Mouse (Mus musculus) gastrocnemius, adult 2 months (tissue): ENCODE results near the gene Kyat1. TPM values are rescaled to one million over a fixed set of nuclear protein-coding genes. Genes with fewer than 3 reads are reported as not detected.
"Not testable (repeated sequence)": the region's sequence is repeated elsewhere in the genome, so short reads cannot be mapped to it uniquely, and the experiment has no call there.

ENCODE experiments used
- DNase-seq: peaks from one replicate; pipeline ENCODE4 v3.0.0; 2022
- H3K27ac ChIP-seq: fragments of 200-600 bp; 2 replicates; pipeline ENCODE4 v1.8.1; 2022; ENCODE audit warnings: mild to moderate bottlenecking
- H3K4me3 ChIP-seq: fragments of 200-600 bp; 2 replicates; pipeline ENCODE4 v1.8.1; 2022; ENCODE audit warnings: mild to moderate bottlenecking, moderate library complexity
- CTCF ChIP-seq: fragments of 200-600 bp; IDR thresholded peaks from 2 replicates; pipeline ENCODE4 v1.8.1; 2022; ENCODE audit warnings: antibody characterized with exemption, mild to moderate bottlenecking, moderate library complexity
- intact Hi-C: fragments of 180-260 bp; cut with DNase I; formaldehyde crosslinking; loops from one replicate; pipeline ENCODE4 v1.15.1; 2025
- total RNA-seq, 2 experiments: library from RNA; stranded (reverse); gene quantifications; 2 replicates each; pipeline ENCODE4 v1.2.3; 2021

Gene Kyat1
- total RNA-seq, 2 experiments from 2014 or later: 23.4 to 30.3 TPM

DNA sequence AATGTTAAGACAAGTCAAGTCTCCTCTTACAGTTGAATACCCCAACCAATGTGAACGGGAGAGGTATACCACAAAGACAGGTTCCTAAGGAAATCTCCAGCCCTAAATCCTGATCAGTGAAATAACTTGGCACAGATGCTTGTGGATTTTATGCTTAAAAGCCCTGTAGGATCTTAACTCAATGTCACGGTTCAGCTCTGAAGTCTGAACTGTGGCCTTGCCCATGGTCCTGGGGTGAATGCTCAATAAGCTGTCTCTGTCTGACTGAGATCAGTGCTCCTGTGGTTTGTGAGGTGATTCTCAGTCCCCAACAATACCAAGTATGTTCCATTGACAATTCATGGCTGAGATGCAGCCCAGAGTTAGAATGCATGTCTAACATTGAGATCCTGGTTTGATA is 23.2 kb downstream of the Kyat1 start:
- H3K27ac ChIP-seq: no peak overlapping the region
- TF ChIP-seq CTCF: no peak
- H3K4me3 ChIP-seq: no peak overlapping the region
- no peak for DNase-seq
- intact Hi-C loops: no loop called here

DNA sequence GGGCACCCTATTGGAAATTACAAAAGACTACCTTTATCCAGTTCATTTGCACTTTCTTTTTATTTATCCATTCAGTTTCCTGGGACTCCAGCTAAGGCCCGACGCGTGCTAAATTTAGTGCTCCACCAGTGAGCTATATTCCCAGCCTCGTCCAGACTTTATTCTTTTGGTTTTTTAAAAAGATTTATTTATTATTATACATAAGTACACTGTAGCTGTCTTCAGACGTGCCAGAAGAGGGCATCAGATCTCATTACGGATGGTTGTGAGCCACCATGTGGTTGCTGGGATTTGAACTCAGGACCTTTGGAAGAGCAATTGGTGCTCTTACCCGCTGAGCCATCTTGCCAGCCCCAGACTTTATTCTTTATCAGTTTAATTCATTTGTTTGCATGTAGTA is 26.9 kb downstream of the Kyat1 start:
- peak overlapping the region; percentile 87 for H3K4me3 ChIP-seq
- not testable (repeated sequence) for H3K27ac ChIP-seq, DNase-seq
- peak; percentile 29 for TF ChIP-seq CTCF
- intact Hi-C loops: loop anchor here (1.0 to 2.0 kb wide), 3 partner anchors 26 to 92 kb away; partner anchors contain the start of genes Kyat1 and Lrrc8a

DNA sequence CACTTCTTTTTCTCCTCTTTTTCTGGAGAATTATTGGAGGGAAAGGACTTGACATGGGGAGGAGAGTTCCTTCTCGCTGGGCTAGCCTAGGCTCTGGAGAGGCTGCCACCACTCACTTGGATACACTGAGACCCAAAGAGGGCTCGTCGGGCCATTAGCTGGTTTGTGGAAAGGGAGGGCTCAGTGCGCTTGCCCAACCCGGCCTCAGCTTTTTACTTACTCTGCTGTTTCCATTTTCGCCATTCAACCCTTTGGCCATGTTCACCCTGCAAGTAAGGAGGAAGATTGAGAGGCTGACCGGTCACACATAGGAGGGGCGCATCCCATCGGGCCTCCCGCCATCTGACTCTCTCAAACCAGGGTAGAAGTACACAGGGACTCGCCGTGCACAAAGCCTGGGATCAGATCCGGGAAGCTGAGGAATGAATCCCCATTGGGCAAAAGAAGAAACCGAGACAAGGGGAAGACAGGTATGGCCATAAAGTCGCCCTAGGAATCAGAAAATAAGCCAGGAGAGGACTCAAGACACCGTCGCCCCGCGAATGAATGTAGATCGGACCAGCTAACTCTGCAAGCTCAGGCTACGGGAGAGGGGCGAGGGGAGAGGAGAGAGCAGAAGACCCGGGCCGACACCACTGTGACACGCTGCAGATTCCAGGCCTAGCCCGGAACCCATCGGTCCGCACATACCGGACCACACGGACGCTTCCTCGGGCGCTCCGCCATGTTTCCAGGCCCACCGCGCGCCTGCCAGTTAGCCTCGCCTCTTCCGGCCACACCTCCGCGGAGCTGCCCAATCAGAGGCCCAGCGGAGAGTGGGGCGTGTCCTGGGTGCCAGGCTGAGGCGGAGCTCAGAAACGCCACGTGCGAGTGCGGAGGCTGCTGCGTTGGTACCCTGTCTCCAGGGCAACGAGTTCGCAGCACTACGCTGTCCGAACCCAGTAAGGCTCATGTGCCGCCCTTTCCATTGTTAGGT is 27.7 kb downstream of the Kyat1 start, which contains the start of gene Spout1:
Gene Spout1, minus strand, starts transcription at position 760 of the 976 bp plus-strand sequence.
- peak within 1 kb of the TSS; percentile 87 for H3K4me3 ChIP-seq
- H3K27ac ChIP-seq: peak within 1 kb of the TSS; percentile 85
- DNase-seq: peak; percentile 97
- intact Hi-C loops: loop anchor here (1.0 to 2.0 kb wide), 3 partner anchors 27 to 92 kb away; partner anchors contain the start of genes Kyat1 and Lrrc8a
- no peak for TF ChIP-seq CTCF

DNA sequence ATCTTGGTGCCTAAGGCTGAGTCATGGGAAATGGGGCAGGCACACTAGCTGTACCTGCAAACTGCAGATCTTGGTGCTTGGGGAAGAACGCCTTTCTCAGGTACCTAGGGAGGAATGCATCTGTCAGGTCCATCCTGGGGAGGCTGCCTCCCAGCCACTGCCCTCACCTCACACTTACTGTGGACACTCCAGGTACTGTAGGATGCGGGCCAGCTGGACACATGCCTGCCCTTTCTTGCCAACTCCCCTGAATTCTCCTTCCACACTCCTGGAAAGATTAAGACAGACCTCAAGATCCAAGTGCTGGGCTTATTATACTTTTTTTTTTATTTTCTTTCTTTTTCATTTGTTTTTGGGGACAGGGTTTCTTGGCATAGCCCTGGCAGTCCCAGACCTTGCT is 29.1 kb downstream of the Kyat1 start:
- intact Hi-C loops: no loop called here
- no peak overlapping the region for H3K27ac ChIP-seq
- no peak overlapping the region for H3K4me3 ChIP-seq
- no peak for DNase-seq
- no peak for TF ChIP-seq CTCF

DNA sequence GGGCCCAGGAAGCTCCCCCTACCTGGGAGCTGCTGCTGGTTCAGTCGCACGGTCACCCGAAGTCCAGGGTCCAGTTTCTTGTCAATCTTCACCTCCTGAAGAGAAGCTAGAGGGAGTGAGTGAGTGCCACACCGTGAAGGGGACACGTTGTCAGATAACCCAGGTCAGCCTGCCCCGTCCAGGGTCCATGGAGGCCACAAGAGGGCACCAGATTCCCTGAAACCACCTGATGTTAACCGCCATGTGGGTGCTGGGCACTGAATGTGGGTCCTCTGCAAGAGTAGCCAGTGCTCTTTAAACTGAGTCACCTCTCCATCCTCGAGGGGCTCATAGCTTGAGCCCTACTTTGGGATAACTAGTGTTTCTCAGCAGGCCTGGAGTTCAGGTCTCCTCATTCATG is 29.8 kb downstream of the Kyat1 start:
- intact Hi-C loops: no loop called here
- peak; percentile 42 for TF ChIP-seq CTCF
- DNase-seq: no peak

DNA sequence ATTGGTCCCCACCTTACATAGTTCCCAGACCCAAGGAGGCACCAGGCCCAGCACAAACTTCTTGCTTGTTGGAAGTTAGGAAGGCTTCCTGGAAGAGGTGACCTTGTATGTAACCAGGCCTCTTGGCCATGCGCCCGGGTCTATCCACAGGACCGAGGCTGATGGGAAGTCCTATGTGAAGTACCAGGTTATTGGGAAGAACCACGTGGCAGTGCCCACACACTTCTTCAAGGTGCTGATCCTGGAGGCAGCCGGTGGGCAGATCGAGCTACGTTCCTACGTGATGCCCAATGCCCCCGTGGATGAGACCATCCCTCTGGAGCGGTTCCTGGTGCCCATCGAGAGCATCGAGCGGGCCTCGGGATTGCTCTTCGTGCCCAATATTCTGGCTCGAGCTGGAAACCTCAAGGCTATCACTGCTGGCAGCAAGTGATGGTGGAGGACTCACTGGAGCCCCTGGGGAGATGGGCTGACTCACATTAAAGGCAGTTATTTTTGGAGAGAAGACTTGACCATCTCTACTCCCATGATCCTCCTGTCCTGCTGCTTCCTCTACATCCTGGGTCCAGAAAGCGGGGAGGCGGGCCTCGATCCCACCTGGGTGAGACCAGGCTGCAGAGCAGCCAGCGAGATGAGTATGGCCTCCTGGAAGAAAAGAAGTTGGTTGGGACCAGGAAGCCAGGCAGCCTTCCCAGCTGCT is 32.0 kb downstream of the Kyat1 start:
- Histone ChIP-seq H3K27ac (no peak overlapping the region), H3K4me3 (no peak overlapping the region)
- intact Hi-C loops: no loop called here
- peak; percentile 36 for DNase-seq
- no peak for TF ChIP-seq CTCF

More for the DNA sequence above, 29.8 kb downstream of the Kyat1 start:
- Histone ChIP-seq H3K4me3 (no peak overlapping the region), H3K27ac (no peak overlapping the region)

DNA sequence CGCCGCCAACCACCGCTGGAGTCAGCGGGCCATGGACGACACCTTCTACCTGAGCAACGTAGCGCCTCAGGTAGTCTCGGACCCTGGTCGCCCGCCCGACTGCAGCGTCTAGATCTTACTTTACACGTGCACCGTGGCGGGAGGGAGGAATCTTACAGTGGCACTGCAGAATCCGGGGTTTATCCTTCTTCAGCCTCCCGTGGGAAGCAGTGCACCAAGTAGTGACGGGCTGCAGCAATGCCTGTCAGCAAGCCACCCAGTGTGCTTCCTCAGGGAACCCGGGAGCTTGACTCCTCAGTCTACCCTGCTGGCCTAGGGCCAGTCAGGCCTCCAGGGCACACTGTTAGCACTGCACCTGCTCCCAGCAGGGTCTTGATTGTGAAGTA is 33.7 kb downstream of the Kyat1 start:
- DNase-seq: no peak
- intact Hi-C loops: loop anchor here (2.0 kb wide), 1 partner anchor 45 kb away; no protein-coding TSS in a partner anchor
- peak overlapping the region; percentile 97 for H3K27ac ChIP-seq

DNA sequence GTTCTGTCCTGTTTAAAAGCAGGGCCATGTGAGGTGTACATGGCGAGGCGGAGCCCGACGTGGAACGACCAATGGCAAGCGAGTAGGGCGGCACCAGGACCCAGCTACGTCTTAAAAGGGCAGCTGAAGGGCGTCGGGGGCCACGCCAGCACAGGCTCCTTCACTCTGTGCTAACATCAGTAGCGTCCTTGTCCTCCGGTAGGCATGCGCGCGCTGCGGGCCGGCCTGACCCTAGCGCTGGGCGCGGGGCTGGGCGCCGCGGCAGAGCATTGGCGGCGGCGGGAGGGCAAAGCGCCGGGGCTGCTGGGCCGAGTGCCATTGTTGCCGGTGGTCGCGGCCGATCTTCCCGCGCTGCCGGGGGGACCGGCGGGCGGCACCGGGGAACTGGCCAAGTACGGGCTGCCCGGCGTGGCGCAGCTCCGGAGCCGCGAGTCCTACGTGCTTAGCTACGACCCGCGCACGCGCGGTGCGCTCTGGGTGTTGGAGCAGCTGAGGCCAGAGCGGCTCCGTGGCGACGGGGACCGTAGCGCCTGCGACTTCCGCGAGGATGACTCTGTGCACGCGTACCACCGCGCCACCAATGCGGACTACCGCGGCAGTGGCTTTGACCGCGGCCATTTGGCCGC is 34.2 kb downstream of the Kyat1 start, which contains the start of gene Endog:
Gene Endog, plus strand, starts transcription at position 123 of the 626 bp plus-strand sequence.
- Histone ChIP-seq H3K4me3 (peak within 1 kb of the TSS; percentile 85), H3K27ac (peak within 1 kb of the TSS; percentile 97)
- no peak for TF ChIP-seq CTCF
- intact Hi-C loops: loop anchor here (2.0 kb wide), 1 partner anchor 45 kb away; no protein-coding TSS in a partner anchor
- peak; percentile 94 for DNase-seq

More for the DNA sequence above, 33.7 kb downstream of the Kyat1 start:
- no peak for TF ChIP-seq CTCF
- peak overlapping the region; percentile 85 for H3K4me3 ChIP-seq

DNA sequence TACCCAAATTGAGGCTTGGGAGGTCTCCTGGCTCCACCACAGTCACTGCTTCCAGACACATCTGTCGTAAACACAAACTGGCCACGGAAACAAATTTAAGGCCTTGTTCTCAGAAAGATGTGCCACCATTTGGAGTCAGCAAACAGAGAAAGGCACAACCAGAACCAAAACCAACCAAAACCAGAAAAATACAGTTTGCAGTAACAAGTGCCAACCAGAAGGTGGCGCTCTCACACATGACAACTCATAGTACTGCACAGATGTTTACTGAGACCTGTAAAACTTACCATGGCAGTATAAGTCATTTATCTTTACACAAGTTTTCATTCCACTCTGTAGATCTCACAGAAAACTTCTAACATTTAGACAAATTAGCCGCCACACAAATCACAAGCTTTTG is 39.0 kb downstream of the Kyat1 start:
- intact Hi-C loops: loop anchor here (10.0 kb wide), 1 partner anchor 62 kb away; no protein-coding TSS in a partner anchor
- no peak for DNase-seq
- Histone ChIP-seq H3K27ac (no peak overlapping the region), H3K4me3 (no peak overlapping the region)
- TF ChIP-seq CTCF: peak; percentile 40; the same call in 1 of the 2 replicates

DNA sequence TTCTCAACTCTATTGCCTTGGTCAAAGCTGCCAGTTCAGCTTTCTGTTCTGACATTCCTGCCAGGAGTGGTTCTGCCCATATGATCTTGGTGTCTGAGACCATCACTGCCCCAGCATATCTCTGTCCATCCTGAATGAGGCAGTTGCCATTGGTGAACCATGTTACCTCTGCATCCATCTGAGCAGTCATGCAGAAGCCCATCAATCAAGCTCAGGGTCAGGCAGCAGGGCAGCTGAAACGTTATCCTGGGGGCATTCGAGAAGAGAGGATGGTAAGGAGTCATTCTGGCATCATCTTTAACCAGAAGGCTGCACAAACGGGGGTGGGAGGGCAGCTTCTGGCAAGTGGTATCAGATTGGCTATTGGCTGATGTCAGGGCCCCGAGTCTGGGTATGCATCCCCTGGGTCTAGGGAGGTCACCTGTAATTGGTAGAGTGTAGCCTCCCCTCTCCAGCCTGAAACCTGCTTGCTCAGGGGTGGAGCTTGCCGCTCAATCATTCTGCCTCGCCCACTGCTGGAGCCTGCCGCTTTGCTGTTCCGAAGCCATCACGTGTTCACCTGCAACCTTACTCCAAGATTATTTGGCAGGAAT is 41.2 kb downstream of the Kyat1 start:
- Histone ChIP-seq H3K4me3 (no peak overlapping the region), H3K27ac (no peak overlapping the region)
- intact Hi-C loops: loop anchor here (10.0 kb wide), 1 partner anchor 60 kb away; no protein-coding TSS in a partner anchor
- no peak for TF ChIP-seq CTCF
- DNase-seq: no peak

DNA sequence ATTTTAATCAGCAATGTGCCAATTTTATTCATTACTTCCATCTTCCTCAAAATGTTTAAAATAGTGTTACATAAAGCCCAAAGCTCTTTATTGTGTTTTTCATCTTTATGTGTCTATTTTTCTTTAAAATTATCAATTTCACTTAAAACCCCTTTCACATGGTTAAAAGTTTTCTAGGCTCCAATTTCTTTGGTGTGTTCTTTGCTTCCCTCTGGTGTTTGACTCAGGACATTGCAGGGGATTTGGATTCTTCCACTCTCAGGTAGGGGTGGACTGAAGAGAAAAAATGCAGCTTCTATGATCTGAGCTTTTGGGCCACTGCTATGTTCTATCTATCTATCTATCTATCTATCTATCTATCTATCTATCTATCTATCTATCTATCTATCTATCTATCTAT is 43.8 kb downstream of the Kyat1 start:
- no peak overlapping the region for H3K27ac ChIP-seq
- no peak for DNase-seq
- peak; percentile 83 for TF ChIP-seq CTCF
- H3K4me3 ChIP-seq: no peak overlapping the region
- intact Hi-C loops: loop anchor here (1.0 to 10.0 kb wide), 2 partner anchors 34 to 57 kb away; no protein-coding TSS in a partner anchor

DNA sequence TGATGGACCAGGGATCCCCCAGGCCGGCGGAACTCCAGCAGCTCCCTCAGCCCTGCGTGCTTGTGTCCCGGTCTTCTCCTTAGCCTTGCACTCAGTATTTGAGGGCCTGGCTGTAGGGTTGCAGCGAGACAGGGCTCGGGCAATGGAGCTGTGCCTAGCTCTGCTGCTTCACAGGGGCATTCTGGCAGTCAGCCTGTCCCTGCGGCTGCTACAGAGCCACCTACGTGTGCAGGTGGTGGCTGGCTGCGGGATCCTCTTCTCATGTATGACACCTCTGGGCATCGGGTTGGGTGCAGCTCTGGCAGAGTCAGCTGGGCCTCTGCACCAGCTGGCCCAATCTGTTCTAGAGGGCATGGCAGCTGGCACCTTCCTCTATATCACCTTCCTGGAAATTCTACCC is 45.8 kb downstream of the Kyat1 start:
- H3K4me3 ChIP-seq: not testable (repeated sequence)
- peak; percentile 63 for DNase-seq
- peak overlapping the region; percentile 75 for H3K27ac ChIP-seq
- intact Hi-C loops: loop anchor here (10.0 kb wide), 1 partner anchor 55 kb away; no protein-coding TSS in a partner anchor
